Mouse (Mus musculus): ENCODE data around the gene Gramd1b. TPM values are rescaled to one million over a fixed set of nuclear protein-coding genes. Genes with fewer than 3 reads are reported as not detected.

Gramd1b gene
- polyA plus RNA-seq, 1 experiment: 20.3 TPM

GRCm38 (mm10) chr9:40418803-40419202 is 112.4 kb downstream of the Gramd1b start:
- Histone ChIP-seq H3K27ac (ENCODE audit: insufficient read depth, low read length) (no peak overlapping the region), H3K4me1 (ENCODE audit: control insufficient read depth, insufficient read depth, insufficient read length) (peaks cover 4% of the 10 kb centered on the region; the same call in 1 of the 2 replicates), H3K27me3 (ENCODE audit: control insufficient read depth, insufficient read depth, low read length) (no peaks in the 10 kb centered on the region), H3K4me3 (ENCODE audit: extremely low read depth, insufficient read depth, insufficient read length) (no peak overlapping the region), H3K36me3 (ENCODE audit: control insufficient read depth, insufficient read depth, low read length) (no peaks in the 10 kb centered on the region)
- DNase-seq (ENCODE audit: low read depth in 1 of 2, low spot score in 2 of 2): no peak
- WGBS: 85% methylated on average over 5 of the region's 5 CpGs
- TF ChIP-seq POLR2A (IDR thresholded peaks at IDR 0.05; ENCODE audit: low read depth, low read length): no peak
- TF ChIP-seq CTCF (IDR thresholded peaks at IDR 0.05; ENCODE audit: extremely low read depth, insufficient read depth, insufficient read length, insufficient replicate concordance): no peak

- WGBS: 86% methylated on average over 7 of the region's 7 CpGs
- no peak for TF ChIP-seq CTCF (IDR thresholded peaks at IDR 0.05; ENCODE audit: extremely low read depth, insufficient read depth, insufficient read length, insufficient replicate concordance)
- TF ChIP-seq POLR2A (IDR thresholded peaks at IDR 0.05; ENCODE audit: low read depth, low read length): no peak
- Histone ChIP-seq H3K4me3 (ENCODE audit: extremely low read depth, insufficient read depth, insufficient read length) (no peak overlapping the region), H3K4me1 (ENCODE audit: control insufficient read depth, insufficient read depth, insufficient read length) (no peaks in the 10 kb centered on the region), H3K36me3 (ENCODE audit: control insufficient read depth, insufficient read depth, low read length) (no peaks in the 10 kb centered on the region), H3K27me3 (ENCODE audit: control insufficient read depth, insufficient read depth, low read length) (no peaks in the 10 kb centered on the region), H3K27ac (ENCODE audit: insufficient read depth, low read length) (no peak overlapping the region)
- no peak for DNase-seq (ENCODE audit: low read depth in 1 of 2, low spot score in 2 of 2)
Measured at GRCm38 (mm10) chr9:40416150-40416549, 115.0 kb downstream of the Gramd1b start.

- TF ChIP-seq CTCF (IDR thresholded peaks at IDR 0.05; ENCODE audit: extremely low read depth, insufficient read depth, insufficient read length, insufficient replicate concordance) (peak; percentile 26; the same call in 1 of the 2 replicates), POLR2A (IDR thresholded peaks at IDR 0.05; ENCODE audit: low read depth, low read length) (no peak)
- H3K4me1 ChIP-seq (ENCODE audit: control insufficient read depth, insufficient read depth, insufficient read length): no peaks in the 10 kb centered on the region
- H3K36me3 ChIP-seq (ENCODE audit: control insufficient read depth, insufficient read depth, low read length): no peaks in the 10 kb centered on the region
- 33% methylated on average over 18 of the region's 18 CpGs for WGBS
- peak overlapping the region; percentile 61 for H3K4me3 ChIP-seq (ENCODE audit: extremely low read depth, insufficient read depth, insufficient read length)
- DNase-seq (ENCODE audit: low read depth in 1 of 2, low spot score in 2 of 2): peak; percentile 35 to 83
- H3K27me3 ChIP-seq (ENCODE audit: control insufficient read depth, insufficient read depth, low read length): no peaks in the 10 kb centered on the region
- peak overlapping the region; percentile 23; the same call in 1 of the 2 replicates for H3K27ac ChIP-seq (ENCODE audit: insufficient read depth, low read length)
Measured at GRCm38 (mm10) chr9:40414904-40415766, 116.0 kb downstream of the Gramd1b start.

GRCm38 (mm10) chr9:40414498-40414903 is 116.7 kb downstream of the Gramd1b start:
- TF ChIP-seq CTCF (IDR thresholded peaks at IDR 0.05; ENCODE audit: extremely low read depth, insufficient read depth, insufficient read length, insufficient replicate concordance): no peak
- TF ChIP-seq POLR2A (IDR thresholded peaks at IDR 0.05; ENCODE audit: low read depth, low read length): peak; percentile 58
- Histone ChIP-seq H3K4me1 (ENCODE audit: control insufficient read depth, insufficient read depth, insufficient read length) (no peaks in the 10 kb centered on the region), H3K27me3 (ENCODE audit: control insufficient read depth, insufficient read depth, low read length) (no peaks in the 10 kb centered on the region), H3K36me3 (ENCODE audit: control insufficient read depth, insufficient read depth, low read length) (no peaks in the 10 kb centered on the region), H3K4me3 (ENCODE audit: extremely low read depth, insufficient read depth, insufficient read length) (peak overlapping the region; percentile 61), H3K27ac (ENCODE audit: insufficient read depth, low read length) (peak overlapping the region; percentile 23; the same call in 1 of the 2 replicates)
- peak in 1 of 2 experiments; percentile 67 for DNase-seq (ENCODE audit: low read depth in 1 of 2, low spot score in 2 of 2)
- 7% methylated on average over 15 of the region's 15 CpGs for whole genome bisulfite sequencing

- no peak for DNase-seq (ENCODE audit: low read depth in 1 of 2, low spot score in 2 of 2)
- H3K4me1 ChIP-seq (ENCODE audit: control insufficient read depth, insufficient read depth, insufficient read length): no peaks in the 10 kb centered on the region
- H3K36me3 ChIP-seq (ENCODE audit: control insufficient read depth, insufficient read depth, low read length): no peaks in the 10 kb centered on the region
- no peak overlapping the region for H3K27ac ChIP-seq (ENCODE audit: insufficient read depth, low read length)
- no peak overlapping the region for H3K4me3 ChIP-seq (ENCODE audit: extremely low read depth, insufficient read depth, insufficient read length)
- no peaks in the 10 kb centered on the region for H3K27me3 ChIP-seq (ENCODE audit: control insufficient read depth, insufficient read depth, low read length)
- TF ChIP-seq CTCF (IDR thresholded peaks at IDR 0.05; ENCODE audit: extremely low read depth, insufficient read depth, insufficient read length, insufficient replicate concordance) (no peak), POLR2A (IDR thresholded peaks at IDR 0.05; ENCODE audit: low read depth, low read length) (no peak)
- WGBS: 68% methylated on average over 4 of the region's 4 CpGs
Measured at GRCm38 (mm10) chr9:40413601-40414000, 117.6 kb downstream of the Gramd1b start.

GRCm38 (mm10) chr9:40412931-40413330 is 118.3 kb downstream of the Gramd1b start:
- TF ChIP-seq CTCF (IDR thresholded peaks at IDR 0.05; ENCODE audit: extremely low read depth, insufficient read depth, insufficient read length, insufficient replicate concordance): no peak
- TF ChIP-seq POLR2A (IDR thresholded peaks at IDR 0.05; ENCODE audit: low read depth, low read length): no peak
- H3K36me3 ChIP-seq (ENCODE audit: control insufficient read depth, insufficient read depth, low read length): no peaks in the 10 kb centered on the region
- 94% methylated on average over 14 of the region's 14 CpGs for WGBS
- no peaks in the 10 kb centered on the region for H3K27me3 ChIP-seq (ENCODE audit: control insufficient read depth, insufficient read depth, low read length)
- H3K27ac ChIP-seq (ENCODE audit: insufficient read depth, low read length): no peak overlapping the region
- H3K4me3 ChIP-seq (ENCODE audit: extremely low read depth, insufficient read depth, insufficient read length): no peak overlapping the region
- no peaks in the 10 kb centered on the region for H3K4me1 ChIP-seq (ENCODE audit: control insufficient read depth, insufficient read depth, insufficient read length)
- no peak for DNase-seq (ENCODE audit: low read depth in 1 of 2, low spot score in 2 of 2)

GRCm38 (mm10) chr9:40412246-40412645 is 118.9 kb downstream of the Gramd1b start:
- no peak for DNase-seq (ENCODE audit: low read depth in 1 of 2, low spot score in 2 of 2)
- Histone ChIP-seq H3K4me3 (ENCODE audit: extremely low read depth, insufficient read depth, insufficient read length) (no peak overlapping the region), H3K4me1 (ENCODE audit: control insufficient read depth, insufficient read depth, insufficient read length) (no peaks in the 10 kb centered on the region), H3K27ac (ENCODE audit: insufficient read depth, low read length) (no peak overlapping the region), H3K36me3 (ENCODE audit: control insufficient read depth, insufficient read depth, low read length) (no peaks in the 10 kb centered on the region), H3K27me3 (ENCODE audit: control insufficient read depth, insufficient read depth, low read length) (no peaks in the 10 kb centered on the region)
- TF ChIP-seq POLR2A (IDR thresholded peaks at IDR 0.05; ENCODE audit: low read depth, low read length) (no peak), CTCF (IDR thresholded peaks at IDR 0.05; ENCODE audit: extremely low read depth, insufficient read depth, insufficient read length, insufficient replicate concordance) (no peak)
- 91% methylated on average over 4 of the region's 4 CpGs for WGBS
